In the genomic region with DNA sequence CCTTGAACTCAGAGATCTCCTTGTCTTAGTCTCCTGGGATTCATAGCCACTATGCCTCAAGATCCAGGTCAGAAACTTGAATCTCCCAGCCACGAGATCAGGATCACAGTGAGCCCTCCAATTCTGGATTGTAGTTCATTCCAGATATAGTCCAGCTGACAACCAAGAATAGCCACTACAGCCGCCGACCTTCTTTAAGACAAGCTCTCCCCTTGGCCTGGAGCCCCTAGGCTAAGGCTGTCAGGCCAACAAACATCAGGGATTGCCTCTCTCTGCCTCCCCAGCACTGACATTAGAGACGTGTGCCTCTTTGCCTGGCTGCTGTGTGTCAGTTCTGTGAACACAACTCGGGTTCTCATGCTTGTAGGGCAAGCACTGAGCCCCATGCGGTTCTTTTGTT, we compare ENCODE assay signal across 9 mouse cellular contexts. TPM values are rescaled to one million over a fixed set of nuclear protein-coding genes. Genes with fewer than 3 reads are reported as not detected.
DNase-seq lines count a peak whose midpoint lies in the region; ATAC-seq and TF ChIP-seq lines count a peak whose summit lies in the region.
"Had no signal": no experiment of that assay in that cellular context is flagged by ENCODE, and none has a peak within 500 bp of the region (broad histone marks: within the 10 kb centered on the region; RNA-seq: fewer than 3 reads in every experiment).

No protein-coding gene starts in this region.

- no peak for TF ChIP-seq POLR2A in testis, adult 2 months (IDR thresholded peaks at IDR 0.05; ENCODE audit: control insufficient read depth, low read depth, low read length)

- H3K27ac ChIP-seq in testis, adult 2 months (ENCODE audit: control insufficient read depth, insufficient read depth, low read depth, low read length): no peak overlapping the region
- peak overlapping the region; percentile 98 for H3K27ac ChIP-seq in limb, embryonic 10.5 days
- H3K27ac ChIP-seq in stomach, embryonic 16.5 days (ENCODE audit: low read length): no peak overlapping the region

- 95% methylated on average over 6 of the region's 6 CpGs for WGBS in limb, embryonic 10.5 days
- 82% methylated on average over 6 of the region's 6 CpGs for WGBS in stomach, embryonic 16.5 days

- no peaks in the 10 kb centered on the region for H3K9me3 ChIP-seq in limb, embryonic 10.5 days (replicated peaks)
- no peaks in the 10 kb centered on the region for H3K9me3 ChIP-seq in stomach, embryonic 16.5 days (replicated peaks; ENCODE audit: control insufficient read depth, low read length)

- no peaks in the 10 kb centered on the region; the same call in none of the 2 replicates for H3K4me1 ChIP-seq in testis, adult 2 months (ENCODE audit: control insufficient read depth, insufficient read depth, low read length)
- peaks cover 15% of the 10 kb centered on the region for H3K4me1 ChIP-seq in limb, embryonic 10.5 days
- H3K4me1 ChIP-seq in stomach, embryonic 16.5 days (ENCODE audit: control insufficient read depth, insufficient read depth, low read length): peaks cover 10% of the 10 kb centered on the region; the same call in 1 of the 2 replicates

- H3K4me3 ChIP-seq in testis, adult 2 months (ENCODE audit: control insufficient read depth, low read depth, low read length): peak overlapping the region; percentile 63
- peak overlapping the region; percentile 76 for H3K4me3 ChIP-seq in limb, embryonic 10.5 days
- H3K4me3 ChIP-seq in stomach, embryonic 16.5 days (replicated peaks; ENCODE audit: low read length): no peak overlapping the region

- peak overlapping the region; percentile 62 for H3K4me2 ChIP-seq in stomach, embryonic 16.5 days (ENCODE audit: low read depth, low read length)

- H3K27me3 ChIP-seq in testis, adult 2 months (ENCODE audit: control insufficient read depth, insufficient read depth, low read length): no peaks in the 10 kb centered on the region
- H3K27me3 ChIP-seq in limb, embryonic 10.5 days (ENCODE audit: low read depth, poor library complexity, severe bottlenecking): no peaks in the 10 kb centered on the region
- H3K27me3 ChIP-seq in stomach, embryonic 16.5 days (ENCODE audit: control insufficient read depth, insufficient read depth, low read length): no peaks in the 10 kb centered on the region

- peak overlapping the region; percentile 88 for H3K9ac ChIP-seq in stomach, embryonic 16.5 days (ENCODE audit: low read length)

- DNase-seq in cerebellum, adult 8-10 months: peak; percentile 22
- no peak for DNase-seq in cerebellum, postnatal 36 days
- DNase-seq in testis, postnatal 14 days (ENCODE audit: low spot score): no peak
- no peak for DNase-seq in limb, embryonic 10.5 days (ENCODE audit: low spot score)
- no peak for DNase-seq in kidney, adult 18-20 months
- DNase-seq in lung, postnatal 4 days: no peak

- ATAC-seq in stomach, embryonic 16.5 days (ENCODE audit: insufficient read depth, low FRiP score): no peak

- peaks cover 3% of the 10 kb centered on the region; the same call in 1 of the 2 replicates for H3K36me3 ChIP-seq in testis, adult 2 months (ENCODE audit: control insufficient read depth, insufficient read depth, low read length)
- H3K36me3 ChIP-seq in limb, embryonic 10.5 days: peaks cover 23% of the 10 kb centered on the region
- H3K36me3 ChIP-seq in stomach, embryonic 16.5 days (ENCODE audit: control insufficient read depth, insufficient read depth, low read length): no peaks in the 10 kb centered on the region

- TF ChIP-seq CTCF in testis, adult 2 months (IDR thresholded peaks at IDR 0.05; ENCODE audit: control insufficient read depth, insufficient read depth, insufficient replicate concordance, low read depth, low read length): no peak

RNA-seq across cellular contexts. Expression of a gene that starts 1.1 kb away (rescaled TPM):
- 5.5 and 6.0 TPM in 2 replicates for polyA plus RNA-seq in testis, adult 2 months (2012; rRNA removed)
- 38.9 and 39.4 TPM in 2 replicates for polyA plus RNA-seq in limb, embryonic 10.5 days (2016; fragmentation: Nextera tagmentation; extraction: Ambion mirVana)
- 21.8 and 22.4 TPM in 2 replicates for polyA plus RNA-seq in stomach, embryonic 16.5 days (2015; fragmentation: Nextera tagmentation; extraction: Ambion mirVana)

RNA-seq across cellular contexts. Expression of a gene that starts 1.2 kb away (rescaled TPM):
- polyA plus RNA-seq in testis, adult 2 months (2012; rRNA removed): 10.1 and 10.7 TPM in 2 replicates
- 45.0 and 48.1 TPM in 2 replicates for polyA plus RNA-seq in limb, embryonic 10.5 days (2016; fragmentation: Nextera tagmentation; extraction: Ambion mirVana)
- 20.1 and 21.3 TPM in 2 replicates for polyA plus RNA-seq in stomach, embryonic 16.5 days (2015; fragmentation: Nextera tagmentation; extraction: Ambion mirVana)

RNA-seq across cellular contexts. Expression of a gene that starts 39.2 kb away (rescaled TPM):
- polyA plus RNA-seq in testis, adult 2 months (2012; rRNA removed): 0.79 and 1.2 TPM in 2 replicates
- polyA plus RNA-seq in limb, embryonic 10.5 days (2016; fragmentation: Nextera tagmentation; extraction: Ambion mirVana): 0.25 and 0.28 TPM in 2 replicates
- polyA plus RNA-seq in stomach, embryonic 16.5 days (2015; fragmentation: Nextera tagmentation; extraction: Ambion mirVana): 2.1 TPM in 2 replicates
- polyA plus RNA-seq: cortical plate, adult 2 months had no signal
